Mouse (Mus musculus): ENCODE data around the gene Grem2. TPM values are rescaled to one million over a fixed set of nuclear protein-coding genes. Genes with fewer than 3 reads are reported as not detected.

Gene Grem2
- polyA plus RNA-seq (2014; fragmentation: Nextera tagmentation; extraction: Ambion mirVana) = 1.6 TPM in 2 replicates

- ATAC-seq (ENCODE audit: insufficient read depth) (peak; percentile 99), DNase-seq (peak; percentile 82)
- Histone ChIP-seq H3K36me3 (ENCODE audit: insufficient read depth) (no peaks in the 10 kb centered on the region), H3K4me2 (peak within 1 kb of the TSS; percentile 66), H3K4me3 (ENCODE audit: low read depth, low read length) (peak within 1 kb of the TSS; percentile 37), H3K27ac (ENCODE audit: low read depth) (no peak within 1 kb of the TSS), H3K4me1 (ENCODE audit: insufficient read depth) (no peaks in the 10 kb centered on the region), H3K9ac (peak within 1 kb of the TSS; percentile 38), H3K9me3 (ENCODE audit: low read depth, low read length) (no peaks in the 10 kb centered on the region), H3K27me3 (ENCODE audit: insufficient read depth, low read length) (no peaks in the 10 kb centered on the region)
- WGBS = 5% methylated on average over 29 of the region's 30 CpGs
- TF ChIP-seq CTCF (IDR thresholded peaks at IDR 0.05; ENCODE audit: low read depth) = no peak
Measured at GRCm38 (mm10) chr1:174921298-174921955, at the start of gene Grem2. Grem2 (minus strand) TSS chr1:174921819.

- Histone ChIP-seq H3K4me1 (ENCODE audit: insufficient read depth) (no peaks in the 10 kb centered on the region), H3K4me2 (no peak overlapping the region), H3K4me3 (ENCODE audit: low read depth, low read length) (no peak overlapping the region), H3K36me3 (ENCODE audit: insufficient read depth) (no peaks in the 10 kb centered on the region), H3K9me3 (ENCODE audit: low read depth, low read length) (no peaks in the 10 kb centered on the region), H3K9ac (no peak overlapping the region), H3K27ac (ENCODE audit: low read depth) (no peak overlapping the region), H3K27me3 (ENCODE audit: insufficient read depth, low read length) (no peaks in the 10 kb centered on the region)
- DNase-seq (no peak), ATAC-seq (ENCODE audit: insufficient read depth) (no peak)
- no peak for TF ChIP-seq CTCF (IDR thresholded peaks at IDR 0.05; ENCODE audit: low read depth)
- WGBS = 85% methylated on average over 3 of the region's 3 CpGs
Measured at GRCm38 (mm10) chr1:174959837-174960236, 38.2 kb upstream of the Grem2 start.

- 65% methylated on average over 3 of the region's 3 CpGs for WGBS
- no peak for ATAC-seq (ENCODE audit: insufficient read depth)
- H3K4me1 ChIP-seq (ENCODE audit: insufficient read depth) = no peaks in the 10 kb centered on the region
- no peak overlapping the region for H3K27ac ChIP-seq (ENCODE audit: low read depth)
- no peaks in the 10 kb centered on the region for H3K27me3 ChIP-seq (ENCODE audit: insufficient read depth, low read length)
- H3K4me2 ChIP-seq = no peak overlapping the region
- no peak overlapping the region for H3K4me3 ChIP-seq (ENCODE audit: low read depth, low read length)
- H3K9ac ChIP-seq = no peak overlapping the region
- H3K36me3 ChIP-seq (ENCODE audit: insufficient read depth) = no peaks in the 10 kb centered on the region
- no peak for DNase-seq
- no peaks in the 10 kb centered on the region for H3K9me3 ChIP-seq (ENCODE audit: low read depth, low read length)
- TF ChIP-seq CTCF (IDR thresholded peaks at IDR 0.05; ENCODE audit: low read depth) = no peak
Measured at GRCm38 (mm10) chr1:174931003-174931619, 9.5 kb upstream of the Grem2 start.

- Histone ChIP-seq H3K9me3 (ENCODE audit: low read depth, low read length) (no peaks in the 10 kb centered on the region), H3K4me2 (no peak overlapping the region), H3K27me3 (ENCODE audit: insufficient read depth, low read length) (no peaks in the 10 kb centered on the region), H3K36me3 (ENCODE audit: insufficient read depth) (no peaks in the 10 kb centered on the region), H3K4me3 (ENCODE audit: low read depth, low read length) (no peak overlapping the region), H3K9ac (no peak overlapping the region), H3K4me1 (ENCODE audit: insufficient read depth) (no peaks in the 10 kb centered on the region), H3K27ac (ENCODE audit: low read depth) (no peak overlapping the region)
- ATAC-seq (ENCODE audit: insufficient read depth) (no peak), DNase-seq (no peak)
- WGBS = 77% methylated on average over 7 of the region's 7 CpGs
- TF ChIP-seq CTCF (IDR thresholded peaks at IDR 0.05; ENCODE audit: low read depth) = no peak
Measured at GRCm38 (mm10) chr1:174929459-174930181, 8.0 kb upstream of the Grem2 start.

GRCm38 (mm10) chr1:174918949-174919348 is 2.7 kb downstream of the Grem2 start:
- Histone ChIP-seq H3K4me2 (no peak overlapping the region), H3K4me3 (ENCODE audit: low read depth, low read length) (no peak overlapping the region), H3K27me3 (ENCODE audit: insufficient read depth, low read length) (no peaks in the 10 kb centered on the region), H3K9me3 (ENCODE audit: low read depth, low read length) (no peaks in the 10 kb centered on the region), H3K9ac (no peak overlapping the region), H3K27ac (ENCODE audit: low read depth) (no peak overlapping the region), H3K36me3 (ENCODE audit: insufficient read depth) (no peaks in the 10 kb centered on the region), H3K4me1 (ENCODE audit: insufficient read depth) (no peaks in the 10 kb centered on the region)
- ATAC-seq (ENCODE audit: insufficient read depth) = no peak
- WGBS = 94% methylated on average over 4 of the region's 4 CpGs
- TF ChIP-seq CTCF (IDR thresholded peaks at IDR 0.05; ENCODE audit: low read depth) = no peak
- DNase-seq = no peak

GRCm38 (mm10) chr1:174918236-174918870 is 3.3 kb downstream of the Grem2 start:
- 76% methylated on average over 5 of the region's 5 CpGs for WGBS

GRCm38 (mm10) chr1:174909834-174910233 is 11.8 kb downstream of the Grem2 start:
- DNase-seq = no peak
- Histone ChIP-seq H3K9ac (no peak overlapping the region), H3K4me3 (ENCODE audit: low read depth, low read length) (no peak overlapping the region), H3K27me3 (ENCODE audit: insufficient read depth, low read length) (no peaks in the 10 kb centered on the region), H3K36me3 (ENCODE audit: insufficient read depth) (no peaks in the 10 kb centered on the region), H3K27ac (ENCODE audit: low read depth) (no peak overlapping the region), H3K4me2 (no peak overlapping the region), H3K9me3 (ENCODE audit: low read depth, low read length) (no peaks in the 10 kb centered on the region), H3K4me1 (ENCODE audit: insufficient read depth) (no peaks in the 10 kb centered on the region)
- no peak for TF ChIP-seq CTCF (IDR thresholded peaks at IDR 0.05; ENCODE audit: low read depth)
- ATAC-seq (ENCODE audit: insufficient read depth) = no peak
- 83% methylated on average over 3 of the region's 3 CpGs for WGBS

More at GRCm38 (mm10) chr1:174918236-174918870, 3.3 kb downstream of the Grem2 start:
- DNase-seq (no peak), ATAC-seq (ENCODE audit: insufficient read depth) (no peak)
- Histone ChIP-seq H3K27ac (ENCODE audit: low read depth) (no peak overlapping the region), H3K27me3 (ENCODE audit: insufficient read depth, low read length) (no peaks in the 10 kb centered on the region), H3K9ac (no peak overlapping the region), H3K36me3 (ENCODE audit: insufficient read depth) (no peaks in the 10 kb centered on the region), H3K9me3 (ENCODE audit: low read depth, low read length) (no peaks in the 10 kb centered on the region), H3K4me1 (ENCODE audit: insufficient read depth) (no peaks in the 10 kb centered on the region), H3K4me2 (no peak overlapping the region), H3K4me3 (ENCODE audit: low read depth, low read length) (no peak overlapping the region)
- TF ChIP-seq CTCF (IDR thresholded peaks at IDR 0.05; ENCODE audit: low read depth) = no peak

All from lung, embryonic 14.5 days (tissue).